Mouse (Mus musculus) thymus, adult 2 months (tissue): ENCODE results near the gene Prrt1.

ENCODE experiments used
- CTCF ChIP-seq: fragments of 200-500 bp; IDR thresholded peaks from 2 replicates; pipeline ENCODE4 v1.5.1; 2012; ENCODE audit warnings: mild to moderate bottlenecking, control low read depth, low read length, moderate library complexity, borderline replicate concordance; ENCODE audit not compliant: control insufficient read depth, poor library complexity, insufficient read depth; ENCODE audit errors: extremely low read depth
- POLR2A ChIP-seq: fragments of 200-500 bp; IDR thresholded peaks from 2 replicates; pipeline ENCODE4 v1.6.1; 2012; ENCODE audit warnings: mild to moderate bottlenecking, low read length, control low read depth, moderate library complexity; ENCODE audit not compliant: control insufficient read depth, poor library complexity, insufficient read depth; ENCODE audit errors: extremely low read depth

DNA sequence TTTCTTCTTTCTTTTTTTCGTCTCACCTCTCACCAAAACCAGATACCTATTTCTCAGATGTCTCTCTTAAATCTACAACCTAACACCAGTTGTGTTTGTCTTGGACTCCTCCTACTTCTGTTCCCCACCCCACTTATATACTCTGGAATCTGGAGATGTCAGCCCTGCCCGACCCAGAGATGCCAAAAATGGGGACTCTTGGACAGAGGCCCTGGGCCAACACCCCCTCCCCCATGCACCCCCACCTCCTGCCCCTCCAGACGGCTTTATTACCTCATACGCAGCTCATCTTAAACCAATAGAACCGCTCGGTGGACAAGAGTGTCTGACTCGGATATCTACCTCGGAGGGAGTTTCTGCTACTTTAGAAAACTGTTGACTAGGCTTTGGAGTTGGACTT is 33.2 kb upstream of the Prrt1 start:
- no peak for TF ChIP-seq CTCF
- no peak for TF ChIP-seq POLR2A
